Mouse (Mus musculus) spleen, adult 12 weeks (tissue): ENCODE data around the gene Efna2.
A peak's percentile ranks its signal among the peaks of the same experiment; 100 is the strongest.
"Not testable (repeated sequence)": the region's sequence is repeated elsewhere in the genome, so short reads cannot be mapped to it uniquely, and the experiment has no call there.

Source experiments
- DNase-seq: peaks from one replicate; pipeline ENCODE4 v3.0.0; 2022; ENCODE audit warnings: low spot score

Efna2 gene

DNA sequence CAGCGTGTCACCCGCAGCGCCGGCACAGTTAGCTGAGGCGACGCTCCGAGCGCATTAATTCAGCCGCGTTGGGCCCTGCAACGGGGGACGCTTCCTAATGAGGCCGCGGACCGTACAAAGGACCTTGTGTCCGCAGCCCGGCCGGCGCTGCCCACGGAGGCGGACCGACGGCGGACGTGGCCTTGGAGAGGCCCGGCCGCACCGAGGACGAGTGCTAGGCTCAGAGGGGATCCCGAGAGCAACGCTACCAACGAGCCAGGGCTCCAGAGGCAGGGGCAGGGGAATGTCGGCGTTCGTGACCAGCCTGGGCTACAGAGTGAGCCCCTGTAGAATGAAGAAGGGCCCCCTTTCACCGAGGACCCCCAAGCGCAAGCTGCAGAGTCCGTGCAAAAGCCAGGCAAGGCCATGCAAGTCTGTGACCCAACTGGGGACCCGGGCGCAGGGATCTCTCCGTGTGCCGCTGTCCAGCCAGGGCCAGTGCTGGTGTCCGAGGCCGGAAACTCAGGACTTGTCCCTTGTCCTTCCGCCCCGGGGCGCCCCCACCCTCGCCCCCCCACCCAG, 11.3 kb downstream of the Efna2 start:
- no peak for DNase-seq

DNA sequence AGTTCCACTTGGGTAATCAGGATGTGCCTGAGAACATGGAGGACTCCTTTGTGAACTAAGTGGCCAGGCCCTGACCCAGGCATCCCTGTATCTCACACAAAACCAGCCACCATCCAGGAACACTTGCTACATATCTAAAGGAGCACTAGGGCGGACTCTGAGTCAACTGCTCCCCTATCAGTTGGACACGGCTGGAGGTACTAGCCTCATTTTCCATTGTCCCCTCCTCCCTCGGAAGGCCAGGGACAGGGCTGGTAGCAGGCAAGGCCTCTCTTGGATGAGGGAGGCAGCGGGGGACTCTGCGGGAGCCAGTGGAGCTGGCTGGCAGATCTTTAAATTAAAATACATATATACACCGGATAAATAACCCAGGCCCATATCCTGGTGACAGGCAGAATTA, 14.7 kb downstream of the Efna2 start:
- DNase-seq, result no peak

- no peak for DNase-seq
Measured at GRCm38 (mm10) chr10:80194441-80194840, 15.2 kb downstream of the Efna2 start.

- no peak for DNase-seq
Measured at GRCm38 (mm10) chr10:80196167-80196566, 16.9 kb downstream of the Efna2 start.

- no peak for DNase-seq
Measured at GRCm38 (mm10) chr10:80196778-80197581, 17.7 kb downstream of the Efna2 start.

GRCm38 (mm10) chr10:80199440-80200008, 20.2 kb downstream of the Efna2 start:
- DNase-seq, result peak; percentile 62

DNA sequence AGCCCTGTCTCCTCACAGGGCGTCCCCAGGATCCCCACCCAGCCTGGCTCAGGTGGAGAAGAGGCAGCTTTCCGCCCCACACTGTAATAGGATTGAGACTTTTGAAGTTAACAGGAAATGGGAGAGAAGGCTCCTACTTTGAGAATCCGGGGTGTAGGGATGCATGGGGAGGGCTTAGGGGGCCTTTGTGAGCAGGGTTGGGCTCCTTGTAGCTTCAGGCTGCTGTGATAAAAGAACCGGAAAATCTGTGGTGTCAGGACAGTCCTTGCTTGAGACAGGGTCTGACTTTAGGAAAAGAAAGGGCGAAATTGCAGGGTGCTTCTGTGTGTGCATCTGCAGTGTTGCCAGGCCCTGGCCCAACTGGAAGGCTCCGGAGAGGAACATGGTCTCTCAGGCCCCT, 21.2 kb downstream of the Efna2 start:
- no peak for DNase-seq

DNA sequence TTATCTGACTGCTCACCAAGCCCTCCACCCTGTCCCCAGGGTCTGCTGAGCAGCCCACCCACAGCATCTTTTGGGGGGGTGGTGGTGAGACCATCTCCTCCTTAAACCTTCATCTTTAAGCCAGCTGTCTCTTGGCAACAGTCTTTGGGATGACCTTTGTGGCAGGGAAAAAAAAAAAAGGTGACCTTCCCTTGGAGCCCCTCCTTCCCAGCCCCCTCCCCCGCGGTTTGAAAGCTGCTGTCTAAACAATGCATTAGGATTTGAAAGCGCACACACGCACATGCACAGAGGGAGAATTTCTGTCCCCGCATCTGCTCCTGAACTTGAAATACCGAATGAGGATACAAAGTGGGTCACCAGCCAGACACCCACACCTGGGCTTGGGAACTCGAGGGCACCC, 24.8 kb downstream of the Efna2 start:
- no peak for DNase-seq

DNA sequence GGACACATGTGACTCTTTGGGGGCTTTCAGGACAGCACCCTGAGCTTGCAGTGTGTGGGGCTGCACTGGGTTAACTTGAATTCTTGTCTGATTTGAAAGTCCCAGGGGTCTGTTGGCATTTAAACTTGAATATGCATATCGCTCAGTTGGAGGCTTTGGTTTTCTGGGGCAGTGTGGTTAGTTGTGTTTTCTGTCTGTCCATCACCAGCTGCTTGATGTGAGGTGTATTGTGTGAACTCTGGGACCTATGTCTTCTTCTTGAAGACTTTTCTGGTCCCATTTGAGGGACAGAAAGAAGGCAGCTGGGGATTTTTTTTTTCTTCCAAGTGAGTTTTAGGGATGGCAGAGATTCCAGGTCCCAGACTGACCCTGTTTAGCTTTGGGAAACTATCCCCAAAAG, 27.9 kb downstream of the Efna2 start:
- DNase-seq, result no peak

GRCm38 (mm10) chr10:80207676-80208075, 28.4 kb downstream of the Efna2 start:
- no peak for DNase-seq

DNA sequence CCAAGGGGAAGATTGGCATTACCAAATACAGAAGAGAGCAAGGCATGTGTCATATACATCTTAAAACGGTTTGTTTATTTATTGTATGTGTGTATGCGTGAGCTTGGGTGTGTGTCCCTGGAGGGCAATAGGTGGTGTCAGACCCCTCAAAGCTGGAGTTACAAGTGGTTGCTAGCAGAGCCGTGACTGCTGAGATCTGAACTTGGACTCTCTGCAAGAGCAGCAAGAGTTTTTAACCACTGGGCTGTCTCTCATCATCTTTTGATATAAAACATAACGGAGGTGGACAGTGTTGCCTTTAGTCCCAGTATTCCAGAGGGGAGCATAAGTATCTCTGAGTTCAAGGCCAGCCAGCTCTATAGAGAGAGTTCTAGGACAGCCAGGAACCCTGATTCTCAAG, 29.0 kb downstream of the Efna2 start:
- no peak for DNase-seq

DNA sequence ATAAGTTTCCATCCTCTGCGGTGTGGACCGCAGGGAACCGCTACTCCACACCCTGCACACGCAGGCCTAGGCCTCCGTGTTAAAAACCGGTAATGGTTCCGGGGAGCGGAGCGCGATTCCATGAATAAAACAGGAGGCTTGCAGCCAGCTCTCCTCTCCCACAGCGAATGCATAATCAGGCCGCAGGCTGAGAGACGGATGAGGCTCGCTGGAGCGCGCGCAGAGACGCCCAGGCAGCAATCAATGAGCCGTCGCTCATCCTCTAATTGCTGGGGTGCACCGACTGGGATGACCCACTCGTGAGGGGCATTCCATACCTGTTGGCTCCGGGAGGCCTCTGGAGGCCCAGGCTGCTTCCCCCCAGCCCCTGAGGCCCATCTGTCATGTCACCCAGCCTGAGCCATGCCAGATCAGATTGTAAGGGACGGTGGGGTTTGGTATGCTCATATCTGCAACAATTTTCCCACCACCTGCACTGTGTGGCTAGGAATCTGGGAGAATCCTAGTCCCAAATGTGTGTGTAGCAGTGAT, 29.6 kb downstream of the Efna2 start:
- DNase-seq, result no peak

DNA sequence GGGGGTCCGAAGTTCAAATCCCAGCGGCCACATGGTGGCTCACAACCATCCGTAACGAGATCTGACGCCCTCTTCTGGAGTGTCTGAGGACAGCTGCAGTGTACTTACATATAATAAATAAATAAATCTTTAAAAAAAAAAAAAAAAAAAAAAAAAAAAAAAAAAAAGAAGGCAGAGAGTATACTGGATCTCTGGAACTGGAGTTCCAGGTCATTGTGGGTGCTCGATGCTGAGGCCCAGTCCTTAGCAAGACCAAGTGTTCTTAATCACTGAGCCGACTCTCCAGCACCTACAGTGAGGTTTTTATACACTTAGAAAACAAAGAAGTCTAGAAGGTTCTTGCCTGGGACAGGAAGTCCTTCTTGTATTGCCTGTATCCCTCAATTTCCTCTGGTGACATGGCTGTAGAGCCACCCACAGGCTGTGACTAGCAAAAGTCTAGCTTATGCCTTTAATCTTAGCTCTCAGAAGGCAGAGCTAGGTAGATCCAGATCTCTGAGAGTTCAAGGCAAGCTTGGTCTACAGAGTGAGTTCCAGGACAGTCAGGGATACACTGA, 32.3 kb downstream of the Efna2 start:
- DNase-seq, result not testable (repeated sequence)

GRCm38 (mm10) chr10:80215048-80215772, 35.9 kb downstream of the Efna2 start:
- DNase-seq, result no peak

DNA sequence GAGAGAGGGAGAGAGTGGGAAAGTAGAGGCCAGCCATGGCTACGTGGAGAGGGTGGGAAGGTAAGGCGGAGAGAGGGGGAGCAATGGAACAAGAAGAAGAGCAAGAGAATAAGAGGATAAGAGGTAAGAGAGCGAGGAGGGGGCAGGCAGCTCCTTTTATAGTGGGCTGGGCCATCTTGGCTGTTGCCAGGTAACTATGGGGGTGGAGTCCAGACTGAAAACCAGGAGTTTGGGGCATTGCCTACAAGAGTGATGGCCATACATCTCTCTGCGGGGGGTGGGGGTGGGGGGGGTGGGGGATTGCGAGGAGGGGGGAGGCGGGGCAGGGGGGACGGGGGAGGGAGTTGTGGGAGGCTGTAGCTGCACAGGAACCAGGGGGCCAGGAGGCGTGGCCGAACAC, 41.4 kb downstream of the Efna2 start:
- DNase-seq, result no peak

DNA sequence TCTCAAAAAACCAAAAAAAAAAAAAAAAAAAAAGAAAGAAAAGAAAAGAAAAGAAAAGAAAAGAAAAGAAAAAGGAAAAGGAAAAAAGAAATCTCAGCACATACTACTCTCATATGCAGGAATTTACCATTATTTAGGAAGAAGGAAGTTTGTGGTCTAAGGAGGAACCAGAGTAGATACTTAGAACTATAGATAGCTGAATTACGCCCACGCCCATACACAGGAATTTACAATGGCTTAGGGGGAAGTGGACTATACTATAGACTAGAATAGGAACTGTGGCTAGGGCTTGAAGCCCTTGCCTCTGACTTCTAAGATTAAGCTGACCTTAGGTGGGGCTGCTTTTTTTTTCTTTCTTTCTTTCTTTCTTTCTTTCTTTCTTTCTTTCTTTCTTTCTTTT, 43.9 kb downstream of the Efna2 start:
- DNase-seq, result not testable (repeated sequence)

DNA sequence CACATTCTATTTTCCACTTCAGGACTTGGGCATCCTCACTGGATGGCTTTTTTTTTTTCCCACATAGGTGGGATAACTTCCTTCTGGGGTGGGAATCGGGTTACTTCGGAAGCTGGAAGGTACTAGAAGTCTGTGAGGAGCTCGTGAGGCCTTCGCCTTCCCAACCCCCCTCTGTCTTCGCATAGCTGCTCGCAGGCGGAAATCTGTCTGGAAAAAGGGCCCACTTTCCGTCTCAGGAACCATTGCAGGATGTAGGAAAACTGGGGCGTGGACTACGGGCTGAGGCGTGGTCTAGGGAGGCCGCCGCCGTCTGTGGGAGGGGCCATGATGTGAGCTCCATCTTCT, 46.8 kb downstream of the Efna2 start:
- no peak for DNase-seq

DNA sequence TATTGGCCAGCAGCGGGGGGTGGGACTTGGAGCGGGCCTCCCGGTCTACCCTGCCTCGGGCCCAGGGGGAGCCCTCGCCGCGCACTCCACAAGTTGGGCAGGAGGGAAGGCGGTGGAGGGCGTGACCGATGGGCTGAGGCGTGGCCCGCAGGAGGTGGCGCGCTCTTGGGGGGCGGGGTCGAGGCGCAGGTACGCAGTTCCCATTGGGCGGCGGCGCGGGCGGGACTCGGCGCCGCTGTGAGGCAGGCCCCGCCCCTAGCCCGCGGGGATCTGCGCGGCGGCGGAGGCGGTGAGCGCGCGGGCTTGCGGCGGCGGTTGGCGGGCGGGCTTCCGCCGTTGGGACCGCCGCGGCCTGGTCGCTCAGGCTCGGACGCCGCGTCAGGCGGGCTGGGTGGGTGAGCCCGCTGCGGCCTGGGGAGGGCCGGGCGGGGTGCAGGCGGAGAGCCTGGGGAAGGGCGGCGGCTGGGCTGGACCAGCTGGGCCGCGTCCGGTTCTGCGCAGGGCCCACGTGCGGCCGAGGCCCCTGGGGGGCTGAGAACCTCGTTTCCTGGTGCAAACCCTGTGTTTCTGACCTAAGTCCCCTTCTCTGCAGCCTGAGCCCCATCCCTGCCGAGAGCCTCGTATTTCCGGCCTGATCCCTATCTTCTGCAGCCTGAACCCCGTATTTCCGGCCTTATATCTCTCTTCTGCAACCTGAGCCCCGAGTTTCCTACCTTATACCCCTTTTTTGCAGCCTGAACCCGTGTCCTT, 47.3 kb downstream of the Efna2 start, which contains the start of gene Mum1:
Gene Mum1 (plus strand): TSS at position 19 of the 750 bp plus-strand sequence.
- DNase-seq, result peak; percentile 97

DNA sequence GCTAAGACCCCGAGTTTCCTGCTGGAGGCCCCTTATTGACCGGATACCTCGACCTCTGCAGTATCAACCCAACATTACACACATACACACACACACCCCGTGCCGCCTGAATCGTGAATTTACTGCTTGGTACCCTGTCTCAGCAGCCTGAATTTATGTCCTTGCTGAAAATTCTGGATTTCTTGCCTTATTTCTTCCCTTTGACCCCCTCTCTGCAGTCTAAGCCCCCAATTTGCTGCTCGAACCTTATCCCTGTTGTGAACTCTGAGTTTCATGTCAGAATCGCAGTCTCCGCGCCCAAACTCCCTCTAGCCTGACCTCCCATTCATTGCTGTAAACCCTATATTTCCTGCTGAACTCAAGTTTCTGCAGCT, 47.9 kb downstream of the Efna2 start:
- DNase-seq, result no peak

- no peak for DNase-seq
Measured at GRCm38 (mm10) chr10:80227877-80228775, 48.8 kb downstream of the Efna2 start.
